Mouse (Mus musculus): ENCODE measurements at regions not wholly inside any gene's neighbourhood (a gene's known extent, or its start where the extent isn't known, plus 50 kb on each side); places are given as distances from the start of the nearest gene placed in this dataset.

DNA sequence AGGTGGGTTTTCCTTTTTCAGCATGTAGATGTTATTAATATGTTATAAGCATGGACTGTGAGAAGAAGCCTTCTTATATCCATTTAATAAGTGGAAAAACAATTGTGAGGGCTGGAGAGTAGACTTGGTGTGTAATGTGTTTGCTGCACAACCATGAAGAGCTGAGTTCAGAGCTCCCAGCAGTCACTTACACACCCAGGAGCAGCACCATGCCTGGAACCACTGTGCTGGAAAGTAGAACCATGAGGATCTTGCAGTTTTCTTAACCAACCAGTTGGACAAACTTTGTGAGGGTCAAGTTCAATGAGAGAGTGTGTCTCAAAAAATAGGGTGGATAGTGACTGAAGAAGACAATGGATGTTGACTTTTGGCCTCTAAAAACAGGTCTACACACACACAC is 108.3 kb upstream of the Tank start:
- TF ChIP-seq POLR2A (IDR thresholded peaks at IDR 0.05; ENCODE audit: insufficient read depth, low read length), result no peak
- no peak for TF ChIP-seq CTCF (IDR thresholded peaks at IDR 0.05; ENCODE audit: low read depth, low read length)
- no peak for TF ChIP-seq EP300 (IDR thresholded peaks at IDR 0.05; ENCODE audit: insufficient read depth, low read depth, low read length)

All from ES-Bruce4 (cell line).